Mouse (Mus musculus): ENCODE results near the gene Tmem265. TPM values are rescaled to one million over a fixed set of nuclear protein-coding genes. Genes with fewer than 3 reads are reported as not detected.

Gene Tmem265
- polyA plus RNA-seq, 1 experiment from 2014 or later, result 4.7 TPM

GRCm38 (mm10) chr7:127614511-127614890 is 53.3 kb downstream of the Tmem265 start:
- 1% methylated on average over 30 of the region's 44 CpGs for WGBS
- peak overlapping the region; percentile 70 for H3K27ac ChIP-seq (ENCODE audit: low read depth, low read length)
- ATAC-seq (peak; percentile 47), DNase-seq (ENCODE audit: low spot score) (no peak)
- peaks cover 33% of the 10 kb centered on the region for H3K36me3 ChIP-seq (ENCODE audit: control insufficient read depth, insufficient read depth, low read length)
- peak overlapping the region; percentile 95 for H3K9ac ChIP-seq (ENCODE audit: low read length)
- H3K27me3 ChIP-seq (replicated peaks; ENCODE audit: control insufficient read depth, insufficient read depth, low read length), result no peaks in the 10 kb centered on the region
- no peaks in the 10 kb centered on the region for H3K9me3 ChIP-seq (replicated peaks; ENCODE audit: control insufficient read depth, low read length)
- peak overlapping the region; percentile 99 for H3K4me3 ChIP-seq (ENCODE audit: low read depth, low read length)
- H3K4me1 ChIP-seq (ENCODE audit: control insufficient read depth, insufficient read depth, low read length), result peaks cover 17% of the 10 kb centered on the region
- peak overlapping the region; percentile 85 for H3K4me2 ChIP-seq (ENCODE audit: low read length)

- H3K4me3 ChIP-seq (ENCODE audit: low read depth, low read length), result peak within 1 kb of the TSS; percentile 99
- peaks cover 17% of the 10 kb centered on the region for H3K4me1 ChIP-seq (ENCODE audit: control insufficient read depth, insufficient read depth, low read length)
- H3K36me3 ChIP-seq (ENCODE audit: control insufficient read depth, insufficient read depth, low read length), result peaks cover 26% of the 10 kb centered on the region
- 0% methylated on average over 38 of the region's 50 CpGs for WGBS
- H3K27me3 ChIP-seq (replicated peaks; ENCODE audit: control insufficient read depth, insufficient read depth, low read length), result no peaks in the 10 kb centered on the region
- H3K4me2 ChIP-seq (ENCODE audit: low read length), result peak within 1 kb of the TSS; percentile 85
- H3K27ac ChIP-seq (ENCODE audit: low read depth, low read length), result peak within 1 kb of the TSS; percentile 70
- no peaks in the 10 kb centered on the region for H3K9me3 ChIP-seq (replicated peaks; ENCODE audit: control insufficient read depth, low read length)
- ATAC-seq (peak; percentile 90), DNase-seq (ENCODE audit: low spot score) (peak; percentile 92)
- H3K9ac ChIP-seq (ENCODE audit: low read length), result peak within 1 kb of the TSS; percentile 95
Measured at GRCm38 (mm10) chr7:127614891-127615843, 54.0 kb downstream of the Tmem265 start, which contains the start of gene Zfp629. Gene Zfp629 (minus strand): TSS chr7:127615797.

- H3K36me3 ChIP-seq (ENCODE audit: control insufficient read depth, insufficient read depth, low read length), result peaks cover 14% of the 10 kb centered on the region
- 81% methylated on average over 1 of the region's 1 CpGs for WGBS
- no peak overlapping the region for H3K27ac ChIP-seq (ENCODE audit: low read depth, low read length)
- peak overlapping the region; percentile 99; the same call in 1 of the 2 replicates for H3K4me3 ChIP-seq (ENCODE audit: low read depth, low read length)
- ATAC-seq, result no peak
- H3K4me2 ChIP-seq (ENCODE audit: low read length), result peak overlapping the region; percentile 85; the same call in 1 of the 2 replicates
- no peak for DNase-seq (ENCODE audit: low spot score)
- peaks cover 17% of the 10 kb centered on the region for H3K4me1 ChIP-seq (ENCODE audit: control insufficient read depth, insufficient read depth, low read length)
- no peaks in the 10 kb centered on the region for H3K9me3 ChIP-seq (replicated peaks; ENCODE audit: control insufficient read depth, low read length)
- H3K9ac ChIP-seq (ENCODE audit: low read length), result peak overlapping the region; percentile 95; the same call in 1 of the 2 replicates
- H3K27me3 ChIP-seq (replicated peaks; ENCODE audit: control insufficient read depth, insufficient read depth, low read length), result no peaks in the 10 kb centered on the region
Measured at GRCm38 (mm10) chr7:127616336-127616735, 55.1 kb downstream of the Tmem265 start.

Other genes with a start within 250 kb of the Tmem265 start
- 3.5 and 3.6 TPM in 2 replicates for gene Zfp768, start 215.8 kb upstream of the Tmem265 start, polyA plus RNA-seq (2014; fragmentation: Nextera tagmentation; extraction: Ambion mirVana)
- gene Zfp747, start 185.3 kb upstream of the Tmem265 start, polyA plus RNA-seq (2014; fragmentation: Nextera tagmentation; extraction: Ambion mirVana), result 4.0 and 7.0 TPM in 2 replicates
- 5.5 and 6.6 TPM in 2 replicates for gene 9130019O22Rik, start 174.2 kb upstream of the Tmem265 start, polyA plus RNA-seq (2014; fragmentation: Nextera tagmentation; extraction: Ambion mirVana)
- 7.4 and 7.5 TPM in 2 replicates for gene E430018J23Rik, start 167.8 kb upstream of the Tmem265 start, polyA plus RNA-seq (2014; fragmentation: Nextera tagmentation; extraction: Ambion mirVana)
- 4.4 and 4.5 TPM in 2 replicates for gene Zfp764, start 154.6 kb upstream of the Tmem265 start, polyA plus RNA-seq (2014; fragmentation: Nextera tagmentation; extraction: Ambion mirVana)
- gene Zfp688, start 139.3 kb upstream of the Tmem265 start, polyA plus RNA-seq (2014; fragmentation: Nextera tagmentation; extraction: Ambion mirVana), result 32.9 and 36.1 TPM in 2 replicates
- 12.7 TPM in 2 replicates for gene Zfp689, start 112.2 kb upstream of the Tmem265 start, polyA plus RNA-seq (2014; fragmentation: Nextera tagmentation; extraction: Ambion mirVana)
- gene Prr14, start 101.8 kb upstream of the Tmem265 start, polyA plus RNA-seq (2014; fragmentation: Nextera tagmentation; extraction: Ambion mirVana), result 44.7 and 48.5 TPM in 2 replicates
- 8.9 and 10.2 TPM in 2 replicates for gene Fbrs, start 82.2 kb upstream of the Tmem265 start, polyA plus RNA-seq (2014; fragmentation: Nextera tagmentation; extraction: Ambion mirVana)
- 25.3 and 43.6 TPM in 2 replicates for gene Srcap, start 49.4 kb upstream of the Tmem265 start, polyA plus RNA-seq (2014; fragmentation: Nextera tagmentation; extraction: Ambion mirVana)
- 12.6 and 16.6 TPM in 2 replicates for gene Gm42715, start 41.8 kb upstream of the Tmem265 start, polyA plus RNA-seq (2014; fragmentation: Nextera tagmentation; extraction: Ambion mirVana)
- 59.5 and 62.2 TPM in 2 replicates for gene Phkg2, start 11.9 kb downstream of the Tmem265 start, polyA plus RNA-seq (2014; fragmentation: Nextera tagmentation; extraction: Ambion mirVana)
- gene Ccdc189, start 27.2 kb downstream of the Tmem265 start, polyA plus RNA-seq (2014; fragmentation: Nextera tagmentation; extraction: Ambion mirVana), result 12.5 and 12.8 TPM in 2 replicates
- 26.2 and 39.6 TPM in 2 replicates for gene Rnf40, start 27.4 kb downstream of the Tmem265 start, polyA plus RNA-seq (2014; fragmentation: Nextera tagmentation; extraction: Ambion mirVana)
- 20.8 and 24.2 TPM in 2 replicates for gene Zfp629, start 54.4 kb downstream of the Tmem265 start, polyA plus RNA-seq (2014; fragmentation: Nextera tagmentation; extraction: Ambion mirVana)
- 40.8 and 45.7 TPM in 2 replicates for gene Bcl7c, start 147.5 kb downstream of the Tmem265 start, polyA plus RNA-seq (2014; fragmentation: Nextera tagmentation; extraction: Ambion mirVana)
- 5.3 and 5.9 TPM in 2 replicates for gene Ctf1, start 151.3 kb downstream of the Tmem265 start, polyA plus RNA-seq (2014; fragmentation: Nextera tagmentation; extraction: Ambion mirVana)
- 0.09 TPM in 1 of 2 replicates, not detected in the other for gene Ctf2, start 170.8 kb downstream of the Tmem265 start, polyA plus RNA-seq (2014; fragmentation: Nextera tagmentation; extraction: Ambion mirVana)
- 7.2 and 7.8 TPM in 2 replicates for gene Fbxl19, start 183.2 kb downstream of the Tmem265 start, polyA plus RNA-seq (2014; fragmentation: Nextera tagmentation; extraction: Ambion mirVana)
- gene Orai3, start 208.4 kb downstream of the Tmem265 start, polyA plus RNA-seq (2014; fragmentation: Nextera tagmentation; extraction: Ambion mirVana), result 3.3 and 4.2 TPM in 2 replicates
- gene Setd1a, start 215.3 kb downstream of the Tmem265 start, polyA plus RNA-seq (2014; fragmentation: Nextera tagmentation; extraction: Ambion mirVana), result 17.0 and 18.0 TPM in 2 replicates
- gene Gm49388, start 224.2 kb downstream of the Tmem265 start, polyA plus RNA-seq (2014; fragmentation: Nextera tagmentation; extraction: Ambion mirVana), result not detected in 2 replicates
- gene Hsd3b7, start 239.2 kb downstream of the Tmem265 start, polyA plus RNA-seq (2014; fragmentation: Nextera tagmentation; extraction: Ambion mirVana), result 6.9 and 9.7 TPM in 2 replicates